Mouse (Mus musculus) brain, adult 10 weeks (tissue): Measurements from ENCODE around the gene Tvp23b. TPM values are rescaled to one million over a fixed set of nuclear protein-coding genes. Genes with fewer than 3 reads are reported as not detected.

ENCODE experiments used
- polyA plus RNA-seq: library from polyadenylated mRNA; stranded (reverse); fragments of 350-450 nt; fragmentation: Illumina TruSeq; extraction: RNeasy Lipid Tissue Mini Kit (QIAGEN cat#74804); gene quantifications from one replicate; pipeline ENCODE4 v1.2.3, GENCODE M21; 2015; ENCODE audit warnings: low read depth, low replicate concordance

Tvp23b gene
- 45.8 TPM for polyA plus RNA-seq

DNA sequence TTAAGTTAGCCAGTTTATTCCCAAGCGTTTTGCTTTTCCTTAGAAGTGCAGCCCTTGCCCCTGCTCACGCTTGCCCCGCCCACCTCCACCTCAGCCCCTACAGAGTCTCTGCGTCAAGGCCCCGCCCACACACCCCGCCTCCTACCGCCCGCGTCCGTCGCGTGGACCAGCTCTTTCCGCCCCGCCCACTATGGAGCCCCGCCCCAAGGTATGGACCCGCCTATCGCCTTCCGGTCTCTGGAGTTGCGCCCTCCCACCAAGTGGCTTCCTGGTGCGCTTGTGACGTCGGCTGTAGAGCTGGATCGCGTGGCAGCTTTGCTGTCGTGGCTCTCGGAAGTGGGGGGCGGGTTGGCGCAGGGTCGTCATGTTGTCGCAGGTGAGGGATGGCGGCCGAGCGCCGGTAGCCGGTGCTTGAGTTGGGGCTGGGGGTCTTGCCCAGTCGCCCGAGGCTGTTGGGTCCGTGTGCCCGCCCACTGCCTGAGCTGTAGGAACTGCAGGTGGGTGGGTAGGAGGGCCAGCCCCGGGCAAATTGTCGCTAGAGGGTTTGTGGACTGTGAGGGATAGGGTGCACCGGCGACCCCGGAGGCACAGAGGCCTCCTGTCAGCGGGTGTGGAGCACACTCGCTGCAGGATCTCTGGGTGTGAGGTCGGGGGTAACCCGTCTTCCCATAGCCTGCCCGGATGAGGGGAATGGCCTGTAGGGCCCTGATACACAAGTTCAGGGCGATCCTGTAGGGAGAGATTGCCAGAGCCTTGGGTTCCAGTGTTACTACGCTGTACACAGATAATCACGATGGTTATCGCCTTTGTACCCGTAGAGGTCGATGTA lies at the start of gene Tvp23b:
Tvp23b (plus strand) TSS at position 236 of the 829 bp plus-strand sequence.

DNA sequence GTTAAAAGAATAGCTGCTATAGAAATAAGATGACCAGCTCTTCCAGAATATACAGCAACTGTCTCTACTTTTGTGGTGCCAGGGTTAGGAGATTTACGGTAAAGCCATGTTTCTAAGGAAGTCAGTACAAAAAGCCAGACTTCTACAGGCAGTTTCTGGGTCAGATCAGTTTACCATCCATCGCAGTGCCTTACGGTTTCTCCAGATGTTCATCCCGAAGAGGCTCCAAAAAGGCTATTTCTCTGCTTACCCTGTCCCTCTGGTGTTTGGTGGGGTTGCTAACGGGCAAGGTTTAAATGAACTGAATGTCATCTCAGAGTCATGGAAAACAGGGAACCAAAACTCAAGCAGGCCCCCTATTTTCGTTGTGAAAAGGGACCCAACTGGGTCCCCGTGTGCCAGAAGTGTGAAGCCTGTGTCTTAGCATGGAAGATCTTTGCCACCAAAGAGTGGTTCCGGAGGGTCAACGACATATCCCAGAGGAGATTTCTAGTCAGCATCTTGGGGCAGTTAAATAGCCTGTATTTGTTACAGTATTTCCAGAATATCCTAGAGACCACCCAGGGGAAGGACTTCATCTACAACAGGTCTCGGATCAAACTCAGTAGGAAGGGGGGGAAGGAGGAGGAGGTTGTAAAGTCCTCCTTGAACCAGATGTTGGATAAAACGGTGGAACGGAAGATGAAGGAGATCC lies 32.1 kb upstream of the Tvp23b start, which contains the start of gene Fbxw10:
Fbxw10 (plus strand) TSS at position 109 of the 694 bp plus-strand sequence.

DNA sequence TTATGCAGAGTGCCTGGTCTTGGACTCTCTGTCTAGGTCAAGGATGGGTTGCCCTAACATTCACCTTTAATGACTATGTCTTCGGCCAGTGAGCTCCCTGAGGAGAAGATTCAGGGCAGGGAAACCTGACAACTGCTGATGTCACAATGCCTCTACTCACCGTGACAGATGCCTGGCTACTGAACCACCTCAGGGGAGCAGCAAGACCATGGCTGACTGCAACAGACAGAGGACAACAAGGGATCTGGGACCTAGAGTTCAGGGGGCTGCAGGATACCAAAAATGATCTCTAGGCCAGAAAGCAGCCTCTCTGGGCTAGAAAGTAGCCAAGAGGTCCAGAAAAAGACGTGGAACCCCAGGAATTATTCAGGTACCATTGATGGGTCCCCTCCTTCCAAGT lies 71.8 kb downstream of the Tvp23b start, which contains the start of gene Cdrt4:
Cdrt4 (plus strand) TSS at position 182 of the 400 bp plus-strand sequence.

Other genes starting within 250 kb of the Tvp23b start
- gene Lrrc75a, start 230.9 kb upstream of the Tvp23b start, polyA plus RNA-seq = 18.1 TPM
- gene Mmgt2, start 230.8 kb upstream of the Tvp23b start, polyA plus RNA-seq = 29.5 TPM
- gene Zfp287, start 147.6 kb upstream of the Tvp23b start, polyA plus RNA-seq = 11.7 TPM
- gene Gm10428, start 126.4 kb upstream of the Tvp23b start, polyA plus RNA-seq = not detected
- 22.7 TPM for gene Zfp286, start 90.0 kb upstream of the Tvp23b start, polyA plus RNA-seq
- gene Trim16, start 59.2 kb upstream of the Tvp23b start, polyA plus RNA-seq = 2.0 TPM
- gene Fbxw10, start 32.4 kb upstream of the Tvp23b start, polyA plus RNA-seq = 0.82 TPM
- not detected for gene Cdrt4, start 71.7 kb downstream of the Tvp23b start, polyA plus RNA-seq
- not detected for gene Tekt3, start 182.2 kb downstream of the Tvp23b start, polyA plus RNA-seq
- gene Pmp22, start 249.5 kb downstream of the Tvp23b start, polyA plus RNA-seq = 48.4 TPM